Mouse (Mus musculus): ENCODE measurements around the gene Snapc4.

DNA sequence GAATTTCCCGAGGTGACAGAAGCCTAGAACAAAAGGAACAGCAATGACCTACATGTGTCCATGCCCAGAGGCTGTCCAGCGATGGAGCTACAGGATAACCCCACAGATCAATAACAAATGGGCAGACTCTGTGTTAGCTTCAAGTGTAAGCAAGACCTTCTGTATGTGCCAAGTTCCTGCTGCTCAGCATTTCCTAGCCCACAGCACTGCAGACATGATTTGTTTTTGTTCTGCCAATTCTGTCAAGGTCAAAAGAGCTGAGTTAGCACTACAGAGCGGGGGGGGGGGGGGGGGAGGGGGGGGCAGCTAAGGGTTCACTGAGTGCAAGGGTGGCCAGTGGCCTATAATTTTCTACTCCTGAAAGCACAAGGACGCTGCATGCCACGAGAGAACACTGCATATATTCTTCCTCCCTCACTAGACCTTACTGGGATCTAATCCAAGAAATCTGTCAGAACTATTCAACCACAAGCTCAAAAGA, 30.5 kb upstream of the Snapc4 start:
- no peak for TF ChIP-seq CTCF (IDR thresholded peaks at IDR 0.05; ENCODE audit: borderline replicate concordance, insufficient read depth, low read depth, low read length)
- no peak for TF ChIP-seq POLR2A (IDR thresholded peaks at IDR 0.05; ENCODE audit: borderline replicate concordance, insufficient read depth, low read length)
